Mouse (Mus musculus): ENCODE measurements around the gene Fga.

- TF ChIP-seq CTCF (IDR thresholded peaks at IDR 0.05; ENCODE audit: low read depth) (no peak), EP300 (IDR thresholded peaks at IDR 0.05; ENCODE audit: low read depth) (no peak)
These were observed 7.9 kb downstream of the Fga start for GRCm38 (mm10) chr3:83033801-83034200.

Data from liver, embryonic 14.5 days (tissue).